7 mouse cellular contexts compared by ENCODE assay signal in the genomic region with DNA sequence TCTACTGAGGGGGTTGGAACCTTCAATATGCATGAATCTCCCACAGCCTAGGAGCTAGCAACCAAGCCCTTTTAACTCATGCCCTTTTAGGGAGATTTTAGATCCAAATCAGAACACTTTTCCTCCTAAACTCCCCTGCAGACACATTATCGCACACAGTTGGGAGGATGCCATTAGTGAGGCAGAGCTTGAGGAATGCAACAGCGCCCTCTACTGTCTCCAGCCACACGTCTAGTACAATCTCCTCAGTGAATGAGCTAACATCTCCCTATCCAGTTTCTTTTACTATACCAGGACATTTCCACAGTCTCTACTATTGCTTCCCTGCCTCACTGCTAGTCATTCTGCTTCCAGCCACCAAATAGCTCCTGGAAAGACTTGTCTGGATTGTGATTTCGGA. TPM values are rescaled to one million over a fixed set of nuclear protein-coding genes. Genes with fewer than 3 reads are reported as not detected.
DNase-seq lines count a peak whose midpoint lies in the region; ATAC-seq and TF ChIP-seq lines count a peak whose summit lies in the region.

No protein-coding gene starts in this region.

- 17% methylated on average over 4 of the region's 4 CpGs for WGBS in forebrain, embryonic 10.5 days
- 16% methylated on average over 4 of the region's 4 CpGs for WGBS in hindbrain, embryonic 11.5 days

- no peak overlapping the region for H3K27ac ChIP-seq in MEL (ENCODE audit: control insufficient read depth, low read depth, low read length)
- H3K27ac ChIP-seq in forebrain, embryonic 10.5 days = no peak overlapping the region
- no peak overlapping the region for H3K27ac ChIP-seq in hindbrain, embryonic 11.5 days (ENCODE audit: low read depth, low read length)

- TF ChIP-seq POLR2A in MEL (IDR thresholded peaks at IDR 0.05; ENCODE audit: control insufficient read depth in 1 of 2, insufficient read depth in 1 of 2, low read depth in 1 of 2, low read length in 2 of 2, poor library complexity in 1 of 2) = no peak

- peak; percentile 46 for TF ChIP-seq RAD21 in MEL (IDR thresholded peaks at IDR 0.05; ENCODE audit: low read depth, low read length)

- no peak for ATAC-seq in hindbrain, embryonic 11.5 days (ENCODE audit: low FRiP score)
- peak; percentile 58; the same call in 1 of the 2 replicates for ATAC-seq in megakaryocyte progenitor cell, adult 5-6 weeks (replicated peaks; ENCODE audit: poor library complexity)

- TF ChIP-seq EP300 in MEL (IDR thresholded peaks at IDR 0.05; ENCODE audit: low read depth in 1 of 2, low read length in 2 of 2) = no peak

- no peaks in the 10 kb centered on the region for H3K27me3 ChIP-seq in MEL (ENCODE audit: control insufficient read depth in 1 of 2, insufficient read depth in 2 of 2, low read length in 2 of 2)
- H3K27me3 ChIP-seq in forebrain, embryonic 10.5 days (ENCODE audit: poor library complexity, severe bottlenecking) = peaks cover 12% of the 10 kb centered on the region
- no peaks in the 10 kb centered on the region for H3K27me3 ChIP-seq in hindbrain, embryonic 11.5 days (ENCODE audit: control insufficient read depth, insufficient read depth, low read length)

- no peaks in the 10 kb centered on the region for H3K79me2 ChIP-seq in MEL (ENCODE audit: control insufficient read depth, insufficient read depth, low read length, poor library complexity)

- no peak overlapping the region for H3K9ac ChIP-seq in MEL (ENCODE audit: control insufficient read depth, low read depth, low read length, poor library complexity, severe bottlenecking)
- H3K9ac ChIP-seq in hindbrain, embryonic 11.5 days (ENCODE audit: low read depth, low read length) = no peak overlapping the region

- no peak overlapping the region for H3K4me2 ChIP-seq in hindbrain, embryonic 11.5 days (replicated peaks; ENCODE audit: low read depth, low read length)

- no peaks in the 10 kb centered on the region for H3K36me3 ChIP-seq in MEL (ENCODE audit: control insufficient read depth in 1 of 2, insufficient read depth in 2 of 2, low read length in 2 of 2)
- no peaks in the 10 kb centered on the region for H3K36me3 ChIP-seq in forebrain, embryonic 10.5 days (replicated peaks)
- no peaks in the 10 kb centered on the region for H3K36me3 ChIP-seq in hindbrain, embryonic 11.5 days (ENCODE audit: control insufficient read depth, insufficient read depth, low read length)

- peak; percentile 43 to 63 (median 58) for TF ChIP-seq CTCF in MEL (IDR thresholded peaks at IDR 0.05 in 2 of 3, conservative IDR thresholded peaks at IDR 0.05 in 1 of 3; ENCODE audit: control insufficient read depth in 1 of 3, insufficient read depth in 1 of 3, low read depth in 2 of 3, low read length in 3 of 3, poor library complexity in 1 of 3, severe bottlenecking in 1 of 3)

- no peaks in the 10 kb centered on the region for H3K4me1 ChIP-seq in MEL (ENCODE audit: control insufficient read depth in 1 of 2, insufficient read depth in 2 of 2, low read length in 2 of 2)
- 0 out of 2 replicates have a peak, but pooled peaks cover 5% of the 10 kb centered on the region for H3K4me1 ChIP-seq in forebrain, embryonic 10.5 days
- H3K4me1 ChIP-seq in hindbrain, embryonic 11.5 days (replicated peaks; ENCODE audit: control insufficient read depth, insufficient read depth, low read length) = no peaks in the 10 kb centered on the region

- peak; percentile 50 for DNase-seq in MEL (ENCODE audit: low read depth, low spot score)
- peak; percentile 61 to 74 for DNase-seq in adrenal gland, postnatal 36 days
- peak; percentile 49 for DNase-seq in forebrain, embryonic 10.5 days (ENCODE audit: extremely low spot score, low spot score)
- DNase-seq in hindbrain, embryonic 11.5 days (ENCODE audit: low spot score) = peak; percentile 76
- DNase-seq in layer of hippocampus, postnatal 14 days (ENCODE audit: low spot score in 2 of 2) = peak; percentile 63 to 65
- DNase-seq in skeletal muscle tissue, adult 2 months (ENCODE audit: low read depth, low spot score) = peak; percentile 29

- no peak overlapping the region for H3K4me3 ChIP-seq in MEL (ENCODE audit: control insufficient read depth in 1 of 2, insufficient read depth in 1 of 2, low read depth in 2 of 2, low read length in 2 of 2)
- H3K4me3 ChIP-seq in forebrain, embryonic 10.5 days = no peak overlapping the region
- no peak overlapping the region for H3K4me3 ChIP-seq in hindbrain, embryonic 11.5 days (ENCODE audit: low read depth, low read length)

- no peaks in the 10 kb centered on the region for H3K9me3 ChIP-seq in MEL (replicated peaks; ENCODE audit: insufficient read depth, low read length)
- H3K9me3 ChIP-seq in forebrain, embryonic 10.5 days = no peaks in the 10 kb centered on the region
- H3K9me3 ChIP-seq in hindbrain, embryonic 11.5 days (ENCODE audit: control insufficient read depth, low read length) = no peaks in the 10 kb centered on the region

TF ChIP-seq in MEL, 35 proteins besides CTCF, POLR2A, EP300 and RAD21:
- no peak for TF ChIP-seq CHD1 (IDR thresholded peaks at IDR 0.05; ENCODE audit: low read depth, low read length)
- TF ChIP-seq ZC3H11A (IDR thresholded peaks at IDR 0.05; ENCODE audit: low read depth, low read length) = peak; percentile 31
- no peak for TF ChIP-seq TAL1 (IDR thresholded peaks at IDR 0.05; ENCODE audit: low read length)
- TF ChIP-seq GATA1 (IDR thresholded peaks at IDR 0.05; ENCODE audit: low read depth, low read length) = no peak
- TF ChIP-seq MAZ (IDR thresholded peaks at IDR 0.05; ENCODE audit: low read depth, low read length) = no peak
- TF ChIP-seq POLR2AphosphoS2 (IDR thresholded peaks at IDR 0.05; ENCODE audit: low read length) = no peak
- no peak for TF ChIP-seq ZNF384 (IDR thresholded peaks at IDR 0.05; ENCODE audit: low read depth, low read length)
- TF ChIP-seq MYB (IDR thresholded peaks at IDR 0.05; ENCODE audit: low read depth, low read length) = no peak
- peak; percentile 47 for TF ChIP-seq SMC3 (IDR thresholded peaks at IDR 0.05; ENCODE audit: low read depth, low read length)
- no peak for TF ChIP-seq POLR2AphosphoS5 (IDR thresholded peaks at IDR 0.05; ENCODE audit: borderline replicate concordance, low read depth, low read length)
- no peak for TF ChIP-seq RCOR1 (IDR thresholded peaks at IDR 0.05; ENCODE audit: low read depth, low read length)

RNA-seq across cellular contexts. Expression of gene 1700080O16Rik, which starts 59.3 kb away (rescaled TPM):
- not detected in 2 replicates for total RNA-seq in MEL (2012; rRNA removed)
- polyA plus RNA-seq in MEL (2012; ENCODE audit: insufficient read depth in 1 of 2, insufficient read length in 2 of 2, low read depth in 1 of 2, low replicate concordance in 2 of 2, missing spikeins in 1 of 2) = not detected
- total RNA-seq in adrenal gland, postnatal 36 days (2021) = not detected
- polyA plus RNA-seq in forebrain, embryonic 10.5 days (2016; fragmentation: Nextera tagmentation; extraction: Ambion mirVana) = not detected in 2 replicates
- not detected in 2 replicates for polyA plus RNA-seq in hindbrain, embryonic 11.5 days (2014; fragmentation: Nextera tagmentation; extraction: Ambion mirVana)
- not detected for total RNA-seq in layer of hippocampus, postnatal 14 days (2021)
- total RNA-seq in megakaryocyte progenitor cell, adult 5-6 weeks (2015) = not detected in 2 replicates
- not detected in 2 replicates for total RNA-seq in megakaryocyte progenitor cell, adult 5-6 weeks (2017)
